Mouse (Mus musculus): ENCODE data around the gene Rgs3. TPM values are rescaled to one million over a fixed set of nuclear protein-coding genes. Genes with fewer than 3 reads are reported as not detected.

Rgs3 gene
- 44.8 and 50.4 TPM in 2 replicates for polyA plus RNA-seq (2015; fragmentation: Nextera tagmentation; extraction: Ambion mirVana)

- no peak for ATAC-seq
- Histone ChIP-seq H3K4me2 (ENCODE audit: low read length) (no peak within 1 kb of the TSS), H3K4me3 (replicated peaks; ENCODE audit: low read length) (no peak within 1 kb of the TSS), H3K36me3 (ENCODE audit: control insufficient read depth, insufficient read depth) (no peaks in the 10 kb centered on the region), H3K27ac (ENCODE audit: low read length) (no peak within 1 kb of the TSS), H3K27me3 (replicated peaks; ENCODE audit: control insufficient read depth, insufficient read depth, low read length) (no peaks in the 10 kb centered on the region), H3K9me3 (ENCODE audit: control insufficient read depth, low read length) (no peaks in the 10 kb centered on the region), H3K9ac (replicated peaks; ENCODE audit: low read depth, low read length) (no peak within 1 kb of the TSS), H3K4me1 (replicated peaks; ENCODE audit: control insufficient read depth, insufficient read depth, low read length) (0 out of 2 replicates have a peak, but pooled peaks cover 3% of the 10 kb centered on the region)
- WGBS: 70% methylated on average over 6 of the region's 6 CpGs
Observed at GRCm38 (mm10) chr4:62559797-62560329, at the start of gene Rgs3. TSS of gene Rgs3 (plus strand) at chr4:62559847.

- Histone ChIP-seq H3K27me3 (replicated peaks; ENCODE audit: control insufficient read depth, insufficient read depth, low read length) (no peaks in the 10 kb centered on the region), H3K9ac (replicated peaks; ENCODE audit: low read depth, low read length) (no peak overlapping the region), H3K9me3 (ENCODE audit: control insufficient read depth, low read length) (no peaks in the 10 kb centered on the region), H3K4me1 (replicated peaks; ENCODE audit: control insufficient read depth, insufficient read depth, low read length) (no peaks in the 10 kb centered on the region), H3K4me3 (replicated peaks; ENCODE audit: low read length) (no peak overlapping the region), H3K4me2 (ENCODE audit: low read length) (no peak overlapping the region), H3K27ac (ENCODE audit: low read length) (no peak overlapping the region), H3K36me3 (ENCODE audit: control insufficient read depth, insufficient read depth) (peaks cover 33% of the 10 kb centered on the region)
- no peak for ATAC-seq
- WGBS: 93% methylated on average over 11 of the region's 11 CpGs
Observed at GRCm38 (mm10) chr4:62509946-62510345, 49.7 kb upstream of the Rgs3 start.

GRCm38 (mm10) chr4:62513998-62514506 is 45.6 kb upstream of the Rgs3 start:
- WGBS: 49% methylated on average over 11 of the region's 11 CpGs

GRCm38 (mm10) chr4:62514995-62515394 is 44.7 kb upstream of the Rgs3 start:
- no peaks in the 10 kb centered on the region for H3K27me3 ChIP-seq (replicated peaks; ENCODE audit: control insufficient read depth, insufficient read depth, low read length)
- H3K9me3 ChIP-seq (ENCODE audit: control insufficient read depth, low read length): no peaks in the 10 kb centered on the region
- H3K9ac ChIP-seq (replicated peaks; ENCODE audit: low read depth, low read length): no peak overlapping the region
- peaks cover 16% of the 10 kb centered on the region for H3K36me3 ChIP-seq (ENCODE audit: control insufficient read depth, insufficient read depth)
- H3K27ac ChIP-seq (ENCODE audit: low read length): no peak overlapping the region
- WGBS: 86% methylated on average over 7 of the region's 7 CpGs
- H3K4me3 ChIP-seq (replicated peaks; ENCODE audit: low read length): no peak overlapping the region
- no peak overlapping the region for H3K4me2 ChIP-seq (ENCODE audit: low read length)
- peaks cover 11% of the 10 kb centered on the region for H3K4me1 ChIP-seq (replicated peaks; ENCODE audit: control insufficient read depth, insufficient read depth, low read length)
- no peak for ATAC-seq

More at GRCm38 (mm10) chr4:62513998-62514506, 45.6 kb upstream of the Rgs3 start:
- no peaks in the 10 kb centered on the region for H3K27me3 ChIP-seq (replicated peaks; ENCODE audit: control insufficient read depth, insufficient read depth, low read length)
- no peak for ATAC-seq
- no peak overlapping the region for H3K9ac ChIP-seq (replicated peaks; ENCODE audit: low read depth, low read length)
- H3K9me3 ChIP-seq (ENCODE audit: control insufficient read depth, low read length): no peaks in the 10 kb centered on the region
- H3K4me1 ChIP-seq (replicated peaks; ENCODE audit: control insufficient read depth, insufficient read depth, low read length): peaks cover 8% of the 10 kb centered on the region
- H3K4me2 ChIP-seq (ENCODE audit: low read length): no peak overlapping the region
- peaks cover 22% of the 10 kb centered on the region for H3K36me3 ChIP-seq (ENCODE audit: control insufficient read depth, insufficient read depth)
- no peak overlapping the region for H3K27ac ChIP-seq (ENCODE audit: low read length)
- no peak overlapping the region for H3K4me3 ChIP-seq (replicated peaks; ENCODE audit: low read length)

- no peak overlapping the region for H3K27ac ChIP-seq (ENCODE audit: low read length)
- no peak for ATAC-seq
- peaks cover 12% of the 10 kb centered on the region for H3K36me3 ChIP-seq (ENCODE audit: control insufficient read depth, insufficient read depth)
- no peaks in the 10 kb centered on the region for H3K9me3 ChIP-seq (ENCODE audit: control insufficient read depth, low read length)
- no peak overlapping the region for H3K4me3 ChIP-seq (replicated peaks; ENCODE audit: low read length)
- no peaks in the 10 kb centered on the region for H3K27me3 ChIP-seq (replicated peaks; ENCODE audit: control insufficient read depth, insufficient read depth, low read length)
- H3K4me2 ChIP-seq (ENCODE audit: low read length): no peak overlapping the region
- H3K9ac ChIP-seq (replicated peaks; ENCODE audit: low read depth, low read length): no peak overlapping the region
- peaks cover 11% of the 10 kb centered on the region for H3K4me1 ChIP-seq (replicated peaks; ENCODE audit: control insufficient read depth, insufficient read depth, low read length)
- 88% methylated on average over 3 of the region's 3 CpGs for WGBS
Observed at GRCm38 (mm10) chr4:62515490-62515889, 44.2 kb upstream of the Rgs3 start.

- no peak for ATAC-seq
- H3K4me2 ChIP-seq (ENCODE audit: low read length): no peak overlapping the region
- WGBS: 59% methylated on average over 2 of the region's 2 CpGs
- H3K27me3 ChIP-seq (replicated peaks; ENCODE audit: control insufficient read depth, insufficient read depth, low read length): no peaks in the 10 kb centered on the region
- no peaks in the 10 kb centered on the region for H3K9me3 ChIP-seq (ENCODE audit: control insufficient read depth, low read length)
- H3K36me3 ChIP-seq (ENCODE audit: control insufficient read depth, insufficient read depth): peaks cover 12% of the 10 kb centered on the region; the same call in 1 of the 2 replicates
- H3K27ac ChIP-seq (ENCODE audit: low read length): no peak overlapping the region
- no peak overlapping the region for H3K9ac ChIP-seq (replicated peaks; ENCODE audit: low read depth, low read length)
- peaks cover 11% of the 10 kb centered on the region for H3K4me1 ChIP-seq (replicated peaks; ENCODE audit: control insufficient read depth, insufficient read depth, low read length)
- H3K4me3 ChIP-seq (replicated peaks; ENCODE audit: low read length): no peak overlapping the region
Observed at GRCm38 (mm10) chr4:62516079-62516478, 43.6 kb upstream of the Rgs3 start.

GRCm38 (mm10) chr4:62516579-62516978 is 43.1 kb upstream of the Rgs3 start:
- WGBS: 86% methylated on average over 1 of the region's 1 CpGs
- Histone ChIP-seq H3K4me2 (ENCODE audit: low read length) (no peak overlapping the region), H3K4me3 (replicated peaks; ENCODE audit: low read length) (no peak overlapping the region)

GRCm38 (mm10) chr4:62517046-62517445 is 42.6 kb upstream of the Rgs3 start:
- Histone ChIP-seq H3K27me3 (replicated peaks; ENCODE audit: control insufficient read depth, insufficient read depth, low read length) (no peaks in the 10 kb centered on the region), H3K4me3 (replicated peaks; ENCODE audit: low read length) (no peak overlapping the region), H3K4me2 (ENCODE audit: low read length) (no peak overlapping the region), H3K9ac (replicated peaks; ENCODE audit: low read depth, low read length) (no peak overlapping the region), H3K4me1 (replicated peaks; ENCODE audit: control insufficient read depth, insufficient read depth, low read length) (peaks cover 11% of the 10 kb centered on the region), H3K27ac (ENCODE audit: low read length) (no peak overlapping the region), H3K36me3 (ENCODE audit: control insufficient read depth, insufficient read depth) (peaks cover 9% of the 10 kb centered on the region; the same call in 1 of the 2 replicates), H3K9me3 (ENCODE audit: control insufficient read depth, low read length) (no peaks in the 10 kb centered on the region)
- ATAC-seq: no peak
- WGBS: 90% methylated on average over 8 of the region's 8 CpGs

More at GRCm38 (mm10) chr4:62516579-62516978, 43.1 kb upstream of the Rgs3 start:
- Histone ChIP-seq H3K27me3 (replicated peaks; ENCODE audit: control insufficient read depth, insufficient read depth, low read length) (no peaks in the 10 kb centered on the region), H3K9ac (replicated peaks; ENCODE audit: low read depth, low read length) (no peak overlapping the region), H3K27ac (ENCODE audit: low read length) (no peak overlapping the region), H3K36me3 (ENCODE audit: control insufficient read depth, insufficient read depth) (peaks cover 12% of the 10 kb centered on the region; the same call in 1 of the 2 replicates), H3K4me1 (replicated peaks; ENCODE audit: control insufficient read depth, insufficient read depth, low read length) (peaks cover 11% of the 10 kb centered on the region), H3K9me3 (ENCODE audit: control insufficient read depth, low read length) (no peaks in the 10 kb centered on the region)
- no peak for ATAC-seq

- no peak overlapping the region for H3K4me2 ChIP-seq (ENCODE audit: low read length)
- ATAC-seq: no peak
- no peak overlapping the region for H3K4me3 ChIP-seq (replicated peaks; ENCODE audit: low read length)
- H3K4me1 ChIP-seq (replicated peaks; ENCODE audit: control insufficient read depth, insufficient read depth, low read length): peaks cover 11% of the 10 kb centered on the region
- H3K9me3 ChIP-seq (ENCODE audit: control insufficient read depth, low read length): no peaks in the 10 kb centered on the region
- WGBS: 81% methylated on average over 10 of the region's 10 CpGs
- H3K9ac ChIP-seq (replicated peaks; ENCODE audit: low read depth, low read length): no peak overlapping the region
- H3K27ac ChIP-seq (ENCODE audit: low read length): no peak overlapping the region
- peaks cover 5% of the 10 kb centered on the region; the same call in 1 of the 2 replicates for H3K36me3 ChIP-seq (ENCODE audit: control insufficient read depth, insufficient read depth)
- H3K27me3 ChIP-seq (replicated peaks; ENCODE audit: control insufficient read depth, insufficient read depth, low read length): no peaks in the 10 kb centered on the region
Observed at GRCm38 (mm10) chr4:62517538-62518415, 41.9 kb upstream of the Rgs3 start.

Data from forebrain, embryonic 16.5 days (tissue).